Mouse (Mus musculus): ENCODE results near the gene Olfr868. TPM values are rescaled to one million over a fixed set of nuclear protein-coding genes. Genes with fewer than 3 reads are reported as not detected.

Gene Olfr868
- polyA plus RNA-seq (2015; fragmentation: Nextera tagmentation; extraction: Ambion mirVana) = not detected in 2 replicates

DNA sequence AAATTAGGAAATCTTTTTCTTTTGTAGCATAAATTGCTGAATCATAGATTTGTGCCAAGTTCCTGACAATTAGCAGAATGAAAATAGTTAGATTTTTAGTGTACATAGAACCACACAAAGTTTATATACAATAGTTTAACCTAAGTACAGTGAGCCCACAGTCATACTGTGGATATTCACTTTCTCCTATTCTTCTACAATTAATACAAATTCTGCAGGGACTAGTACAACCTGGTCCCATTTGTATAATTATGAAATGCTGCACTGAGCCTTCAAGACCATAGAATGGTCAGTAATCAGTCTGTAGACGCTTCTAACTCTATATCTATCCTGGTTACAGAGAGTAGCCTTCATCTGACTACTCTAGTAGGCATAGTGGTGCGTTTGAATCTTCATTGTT is at the start of gene Olfr868:
Olfr868 (plus strand) TSS at position 301 of the 400 bp plus-strand sequence.
- Histone ChIP-seq H3K9me3 (peaks cover 18% of the 10 kb centered on the region), H3K4me1 (replicated peaks) (no peaks in the 10 kb centered on the region), H3K9ac (no peak within 1 kb of the TSS)

DNA sequence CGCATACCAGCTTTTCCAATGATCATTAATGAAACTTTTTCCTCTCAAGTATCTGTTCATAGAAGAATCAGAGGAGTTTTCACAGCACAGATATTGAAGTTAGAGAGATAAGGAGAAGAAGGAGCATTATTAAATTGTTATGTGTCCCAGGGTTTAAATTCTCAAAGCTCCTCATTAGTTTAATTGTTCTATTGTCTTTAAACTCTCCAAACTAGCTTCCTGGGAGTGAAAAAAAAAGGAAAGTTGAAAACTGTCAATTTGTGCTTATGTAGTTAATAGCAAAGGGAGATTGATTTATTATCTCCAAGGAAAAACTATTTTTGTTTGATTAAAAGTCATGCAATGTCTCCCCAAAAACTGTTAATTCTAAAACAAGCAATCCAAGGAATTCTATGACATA is 41.0 kb upstream of the Olfr868 start, which contains the start of gene Olfr867:
Olfr867 (minus strand) TSS at position 101 of the 400 bp plus-strand sequence.
- Histone ChIP-seq H3K27ac (replicated peaks) (no peak within 1 kb of the TSS), H3K27me3 (no peaks in the 10 kb centered on the region), H3K36me3 (no peaks in the 10 kb centered on the region), H3K4me2 (no peak within 1 kb of the TSS), H3K4me3 (no peak within 1 kb of the TSS), H3K9me3 (peaks cover 6% of the 10 kb centered on the region; the same call in 1 of the 2 replicates), H3K9ac (no peak within 1 kb of the TSS), H3K4me1 (replicated peaks) (no peaks in the 10 kb centered on the region)
- ATAC-seq (ENCODE audit: low read depth) = no peak
- WGBS = 84% methylated on average over 1 of the region's 1 CpGs

More for the DNA sequence above, at the start of gene Olfr868:
- Histone ChIP-seq H3K36me3 (no peaks in the 10 kb centered on the region), H3K27ac (replicated peaks) (no peak within 1 kb of the TSS), H3K27me3 (no peaks in the 10 kb centered on the region), H3K4me3 (no peak within 1 kb of the TSS), H3K4me2 (no peak within 1 kb of the TSS)
- no peak for ATAC-seq (ENCODE audit: low read depth)
- WGBS = 44% methylated on average over 2 of the region's 2 CpGs

DNA sequence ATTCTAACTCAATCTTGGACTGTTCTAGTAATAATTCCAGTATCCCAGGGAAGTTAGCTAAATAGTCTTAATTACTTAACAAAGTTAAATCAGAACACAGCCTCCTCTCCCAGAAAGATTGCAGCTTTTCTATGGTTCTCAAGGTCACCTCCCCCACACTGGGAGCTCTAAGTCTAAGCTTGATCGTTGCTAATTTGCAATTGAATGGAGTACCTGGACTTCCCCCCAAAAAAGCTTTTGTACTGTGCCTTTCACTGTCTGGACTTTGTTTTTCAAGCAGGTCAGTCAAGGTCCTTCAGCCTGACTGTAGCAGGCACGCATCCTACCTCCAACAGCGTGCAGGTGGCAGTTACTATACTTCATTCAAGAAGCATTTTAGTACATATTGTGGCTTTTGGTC is 28.2 kb upstream of the Olfr868 start:
- Histone ChIP-seq H3K36me3 (no peaks in the 10 kb centered on the region), H3K9ac (no peak overlapping the region), H3K4me3 (no peak overlapping the region), H3K4me2 (no peak overlapping the region), H3K4me1 (replicated peaks) (no peaks in the 10 kb centered on the region), H3K27me3 (no peaks in the 10 kb centered on the region), H3K9me3 (peaks cover 24% of the 10 kb centered on the region), H3K27ac (replicated peaks) (no peak overlapping the region)
- ATAC-seq (ENCODE audit: low read depth) = no peak
- WGBS = 74% methylated on average over 3 of the region's 3 CpGs

DNA sequence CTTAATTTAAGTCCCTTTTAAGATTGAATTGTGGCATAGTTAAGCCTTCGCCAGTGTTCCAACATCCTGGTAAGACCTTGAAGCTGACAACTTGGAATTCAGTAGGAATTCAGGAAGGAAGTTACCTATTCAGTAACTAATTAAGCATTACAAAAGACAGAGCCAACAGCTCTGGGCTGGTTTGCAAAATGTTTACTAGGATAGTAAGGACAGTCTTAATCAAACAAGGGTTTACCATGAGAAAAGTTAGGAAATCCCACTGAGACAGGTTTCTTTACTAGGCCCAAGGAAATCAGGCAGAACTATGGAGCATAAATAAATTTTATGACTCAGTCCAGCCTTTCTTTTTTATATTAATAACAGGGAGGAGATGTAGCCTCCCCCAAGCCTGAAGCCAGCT is 27.1 kb upstream of the Olfr868 start:
- H3K36me3 ChIP-seq = no peaks in the 10 kb centered on the region
- H3K9ac ChIP-seq = no peak overlapping the region
- H3K4me1 ChIP-seq (replicated peaks) = no peaks in the 10 kb centered on the region
- no peak overlapping the region for H3K4me2 ChIP-seq
- ATAC-seq (ENCODE audit: low read depth) = no peak
- H3K27me3 ChIP-seq = no peaks in the 10 kb centered on the region
- peaks cover 28% of the 10 kb centered on the region for H3K9me3 ChIP-seq
- WGBS = 96% methylated on average over 1 of the region's 1 CpGs
- no peak overlapping the region for H3K27ac ChIP-seq (replicated peaks)
- H3K4me3 ChIP-seq = no peak overlapping the region

DNA sequence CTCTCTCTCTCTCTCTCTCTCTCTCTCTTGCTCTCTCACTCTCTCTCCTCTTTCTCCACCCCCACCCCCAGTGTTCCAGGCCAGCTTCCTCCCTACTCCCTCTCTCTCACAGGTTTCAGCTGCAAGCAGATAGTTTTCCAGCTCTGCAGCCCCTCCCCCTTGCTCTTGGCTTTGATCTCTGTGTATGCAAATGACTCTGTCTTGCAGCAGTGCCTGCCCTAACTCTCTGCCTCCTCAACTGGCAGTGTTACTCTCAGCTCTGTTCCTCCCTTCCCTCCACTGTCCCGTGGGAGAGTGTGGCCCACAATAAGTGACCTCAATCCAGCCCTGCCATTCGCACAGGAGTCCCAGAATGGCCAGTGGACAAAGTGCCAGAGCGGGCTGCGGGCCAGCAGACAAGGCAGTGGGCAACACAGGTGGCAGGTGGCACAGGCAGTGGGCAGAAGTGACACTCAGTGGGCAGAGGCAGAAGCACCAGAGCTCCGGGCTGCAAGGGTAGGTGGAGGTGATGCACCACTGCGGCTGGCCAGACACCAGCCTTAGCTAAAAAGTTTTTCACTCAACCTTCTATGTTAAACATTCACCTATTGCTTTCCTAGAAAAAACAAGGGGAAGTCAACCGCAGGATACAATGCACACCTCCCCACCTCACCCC is 24.8 kb upstream of the Olfr868 start:
- Histone ChIP-seq H3K27ac (replicated peaks) (no peak overlapping the region), H3K4me3 (no peak overlapping the region), H3K4me2 (no peak overlapping the region), H3K36me3 (no peaks in the 10 kb centered on the region), H3K27me3 (no peaks in the 10 kb centered on the region), H3K9ac (no peak overlapping the region), H3K4me1 (replicated peaks) (no peaks in the 10 kb centered on the region), H3K9me3 (peaks cover 29% of the 10 kb centered on the region)
- no peak for ATAC-seq (ENCODE audit: low read depth)
- WGBS = 67% methylated on average over 7 of the region's 7 CpGs

DNA sequence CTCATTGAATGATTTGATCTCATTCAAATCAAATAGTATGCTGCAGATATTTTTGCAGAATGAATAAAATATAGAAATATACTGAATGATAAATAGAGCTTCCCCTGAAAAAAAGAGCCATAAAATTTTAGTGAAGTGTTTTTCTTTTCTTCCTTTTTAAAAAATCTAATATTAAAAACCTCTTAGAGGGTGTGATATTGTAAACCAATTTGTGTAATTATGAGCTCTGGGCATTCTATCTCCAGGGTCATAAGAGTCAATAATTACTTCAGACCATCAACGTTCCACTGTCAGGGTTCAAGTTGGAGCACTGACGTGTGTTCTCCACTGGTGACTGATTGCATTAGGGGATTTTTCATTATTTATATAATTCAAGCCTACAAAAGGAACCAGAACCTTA is 30.3 kb downstream of the Olfr868 start, which contains the start of gene Olfr869:
Olfr869 (plus strand) TSS at position 301 of the 400 bp plus-strand sequence.
- no peak for ATAC-seq (ENCODE audit: low read depth)
- peaks cover 3% of the 10 kb centered on the region; the same call in 1 of the 2 replicates for H3K9me3 ChIP-seq
- no peak within 1 kb of the TSS for H3K9ac ChIP-seq
- no peaks in the 10 kb centered on the region for H3K27me3 ChIP-seq
- no peaks in the 10 kb centered on the region for H3K36me3 ChIP-seq
- WGBS = 86% methylated on average over 2 of the region's 2 CpGs
- H3K27ac ChIP-seq (replicated peaks) = no peak within 1 kb of the TSS
- no peak within 1 kb of the TSS for H3K4me3 ChIP-seq
- H3K4me1 ChIP-seq (replicated peaks) = no peaks in the 10 kb centered on the region
- no peak within 1 kb of the TSS for H3K4me2 ChIP-seq

DNA sequence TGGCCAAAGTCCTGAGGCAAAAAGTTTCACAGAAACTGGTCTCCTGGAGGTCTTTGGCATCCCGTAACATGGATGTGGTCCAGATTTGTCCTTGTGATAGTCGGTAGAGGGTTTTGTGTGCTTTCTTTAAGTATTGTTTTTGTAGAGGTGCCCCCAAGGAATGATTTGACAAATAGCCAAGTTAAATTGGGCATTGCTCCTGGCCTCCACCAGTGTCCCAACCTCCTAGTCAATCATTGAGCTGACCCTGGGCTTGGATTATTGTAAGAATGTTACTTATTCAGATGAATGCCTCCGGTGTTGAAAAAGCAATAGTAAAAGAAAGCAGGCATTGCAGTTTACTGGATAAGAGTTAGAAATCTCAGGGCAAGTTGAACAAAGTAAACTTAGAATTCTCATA is 51.3 kb downstream of the Olfr868 start:
- Histone ChIP-seq H3K27me3 (no peaks in the 10 kb centered on the region), H3K36me3 (no peaks in the 10 kb centered on the region), H3K9me3 (peaks cover 38% of the 10 kb centered on the region), H3K9ac (no peak overlapping the region), H3K27ac (replicated peaks) (no peak overlapping the region), H3K4me1 (replicated peaks) (no peaks in the 10 kb centered on the region), H3K4me3 (no peak overlapping the region), H3K4me2 (no peak overlapping the region)
- 89% methylated on average over 3 of the region's 3 CpGs for WGBS
- ATAC-seq (ENCODE audit: low read depth) = no peak

Other genes with a start within 250 kb of the Olfr868 start
- not detected in 2 replicates for gene Olfr860, start 248.9 kb upstream of the Olfr868 start, polyA plus RNA-seq (2015; fragmentation: Nextera tagmentation; extraction: Ambion mirVana)
- not detected in 2 replicates for gene Olfr862, start 210.6 kb upstream of the Olfr868 start, polyA plus RNA-seq (2015; fragmentation: Nextera tagmentation; extraction: Ambion mirVana)
- gene Olfr77, start 181.8 kb upstream of the Olfr868 start, polyA plus RNA-seq (2015; fragmentation: Nextera tagmentation; extraction: Ambion mirVana) = 0.12 and 0.14 TPM in 2 replicates
- gene Olfr866, start 70.6 kb upstream of the Olfr868 start, polyA plus RNA-seq (2015; fragmentation: Nextera tagmentation; extraction: Ambion mirVana) = not detected in 2 replicates
- not detected in 2 replicates for gene Olfr867, start 41.1 kb upstream of the Olfr868 start, polyA plus RNA-seq (2015; fragmentation: Nextera tagmentation; extraction: Ambion mirVana)
- gene Olfr869, start 30.4 kb downstream of the Olfr868 start, polyA plus RNA-seq (2015; fragmentation: Nextera tagmentation; extraction: Ambion mirVana) = not detected in 2 replicates
- not detected in 2 replicates for gene Olfr870, start 75.4 kb downstream of the Olfr868 start, polyA plus RNA-seq (2015; fragmentation: Nextera tagmentation; extraction: Ambion mirVana)
- not detected in 2 replicates for gene Olfr871, start 113.6 kb downstream of the Olfr868 start, polyA plus RNA-seq (2015; fragmentation: Nextera tagmentation; extraction: Ambion mirVana)
- not detected in 2 replicates for gene Olfr872, start 138.5 kb downstream of the Olfr868 start, polyA plus RNA-seq (2015; fragmentation: Nextera tagmentation; extraction: Ambion mirVana)
- not detected in 2 replicates for gene Olfr39, start 183.7 kb downstream of the Olfr868 start, polyA plus RNA-seq (2015; fragmentation: Nextera tagmentation; extraction: Ambion mirVana)
- gene Olfr873, start 199.9 kb downstream of the Olfr868 start, polyA plus RNA-seq (2015; fragmentation: Nextera tagmentation; extraction: Ambion mirVana) = not detected in 2 replicates
- gene Olfr18, start 237.5 kb downstream of the Olfr868 start, polyA plus RNA-seq (2015; fragmentation: Nextera tagmentation; extraction: Ambion mirVana) = 0.13 TPM in 1 of 2 replicates, not detected in the other